Mouse (Mus musculus) stomach, postnatal 0 days (tissue): ENCODE data around the gene Mmrn1.

Experiments
- CTCF ChIP-seq: IDR thresholded peaks from 2 replicates; pipeline ENCODE4 v1.5.1; 2016; ENCODE audit warnings: antibody characterized with exemption, low read depth, mild to moderate bottlenecking, moderate library complexity
- EP300 ChIP-seq: optimal IDR thresholded peaks from 2 replicates; pipeline ENCODE3; 2016; ENCODE audit warnings: antibody characterized with exemption

DNA sequence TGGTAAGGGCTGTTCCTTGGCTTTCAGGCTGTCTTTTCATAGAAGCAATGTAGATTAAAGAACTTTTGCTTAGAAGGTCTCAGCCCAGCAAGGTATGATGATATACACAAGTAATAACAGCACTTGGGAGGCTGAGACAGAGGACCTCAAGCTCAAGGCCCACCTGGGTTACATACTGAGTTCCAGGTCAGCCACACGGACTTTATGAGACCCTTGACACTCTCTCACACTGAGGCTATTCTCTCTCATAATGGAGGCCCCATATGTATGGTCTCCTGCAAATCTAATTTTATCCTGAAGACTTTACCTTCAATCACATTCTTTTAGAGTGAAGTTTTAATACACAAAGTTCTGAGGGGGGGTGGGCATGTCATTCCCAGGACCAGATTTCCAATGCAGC is 71.6 kb downstream of the Mmrn1 start:
- no peak for TF ChIP-seq CTCF
- TF ChIP-seq EP300, result no peak
